Mouse (Mus musculus): ENCODE measurements around the gene Zfp341.

GRCm38 (mm10) chr2:154690959-154691358 is 77.9 kb downstream of the Zfp341 start:
- TF ChIP-seq CTCF (IDR thresholded peaks at IDR 0.05; ENCODE audit: low read depth) (no peak), EP300 (IDR thresholded peaks at IDR 0.05; ENCODE audit: low read depth) (no peak)
